Mouse (Mus musculus): ENCODE measurements around the gene Aurkb. TPM values are rescaled to one million over a fixed set of nuclear protein-coding genes. Genes with fewer than 3 reads are reported as not detected.

Gene Aurkb
- total and polyA plus RNA-seq, 2 experiments from 2014 or later = 12.5 to 13.9 TPM

DNA sequence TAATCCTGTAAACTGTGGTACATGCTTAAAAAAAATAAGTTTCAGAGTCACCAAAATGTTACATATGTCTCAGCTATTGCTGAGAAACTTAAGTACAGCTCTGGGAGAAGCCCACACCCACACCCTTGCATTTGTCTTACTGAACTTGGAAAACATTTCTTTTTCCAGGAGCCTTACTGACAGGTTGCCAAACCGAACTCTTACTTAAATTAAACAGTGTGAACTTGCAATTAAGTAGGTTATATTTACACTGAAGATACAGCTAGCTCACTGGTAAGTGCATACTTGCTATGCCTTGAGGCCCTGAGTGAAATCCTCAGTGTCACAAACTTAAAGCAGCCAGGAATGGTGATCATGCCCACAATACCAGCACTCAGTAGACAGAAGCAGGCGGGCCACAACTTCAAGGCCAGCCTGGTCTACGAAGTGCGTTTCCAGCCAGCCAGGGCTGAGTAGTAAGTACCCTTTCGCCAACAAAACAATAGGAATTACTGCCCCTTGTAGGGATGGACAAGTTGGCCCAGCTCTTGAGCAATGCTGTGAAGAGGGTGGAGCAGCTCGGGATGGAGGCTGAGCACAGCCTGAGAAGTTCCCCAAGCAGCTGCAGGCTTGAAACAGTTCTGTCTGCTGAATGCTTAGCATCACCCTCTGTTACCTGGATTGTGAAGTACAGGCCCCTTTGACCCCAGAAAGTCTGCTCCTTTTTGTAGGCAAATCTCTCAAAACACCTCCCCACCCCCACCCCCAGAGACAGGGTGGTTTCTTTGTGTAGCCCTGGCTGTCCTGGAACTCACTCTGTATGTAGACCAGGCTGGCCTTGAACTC lies 28.7 kb downstream of the Aurkb start:
- no peaks in the 10 kb centered on the region for H3K27me3 ChIP-seq (ENCODE audit: insufficient read depth, low read length)
- H3K4me2 ChIP-seq (ENCODE audit: low read depth) = no peak overlapping the region
- no peak overlapping the region for H3K4me3 ChIP-seq (ENCODE audit: low read depth, low read length)
- peaks cover 12% of the 10 kb centered on the region for H3K4me1 ChIP-seq (ENCODE audit: insufficient read depth)
- H3K9me3 ChIP-seq (ENCODE audit: low read length) = no peaks in the 10 kb centered on the region
- no peak overlapping the region for H3K9ac ChIP-seq
- no peak for TF ChIP-seq CTCF (IDR thresholded peaks at IDR 0.05; ENCODE audit: low read depth)
- peak overlapping the region; percentile 24 for H3K27ac ChIP-seq (ENCODE audit: low read depth, low read length)
- DNase-seq = no peak
- H3K36me3 ChIP-seq (ENCODE audit: insufficient read depth) = no peaks in the 10 kb centered on the region
- WGBS = 38% methylated on average over 6 of the region's 6 CpGs
- no peak for ATAC-seq

DNA sequence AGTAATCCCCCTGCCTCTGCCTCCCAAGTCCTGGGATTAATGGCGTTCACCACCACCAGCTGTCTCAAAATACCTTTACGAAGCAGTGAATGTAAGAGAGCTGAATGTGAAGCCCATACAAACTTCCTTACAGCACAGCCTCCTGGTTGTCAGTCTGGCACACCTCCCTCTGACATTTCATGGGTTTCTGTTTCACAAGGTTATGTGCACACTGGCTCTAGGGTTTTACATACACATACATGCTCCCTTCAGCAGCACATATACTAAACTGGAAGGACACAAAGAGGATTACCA lies 29.3 kb downstream of the Aurkb start:
- H3K27me3 ChIP-seq (ENCODE audit: insufficient read depth, low read length) = no peaks in the 10 kb centered on the region
- H3K4me3 ChIP-seq (ENCODE audit: low read depth, low read length) = no peak overlapping the region
- DNase-seq (no peak), ATAC-seq (no peak)
- no peak overlapping the region for H3K9ac ChIP-seq
- whole genome bisulfite sequencing = 44% methylated on average over 2 of the region's 2 CpGs
- no peaks in the 10 kb centered on the region for H3K36me3 ChIP-seq (ENCODE audit: insufficient read depth)
- no peak overlapping the region for H3K4me2 ChIP-seq (ENCODE audit: low read depth)
- TF ChIP-seq CTCF (IDR thresholded peaks at IDR 0.05; ENCODE audit: low read depth) = no peak
- H3K27ac ChIP-seq (ENCODE audit: low read depth, low read length) = no peak overlapping the region
- peaks cover 12% of the 10 kb centered on the region for H3K4me1 ChIP-seq (ENCODE audit: insufficient read depth)
- no peaks in the 10 kb centered on the region for H3K9me3 ChIP-seq (ENCODE audit: low read length)

- Histone ChIP-seq H3K9ac (no peak overlapping the region), H3K4me1 (ENCODE audit: insufficient read depth) (peaks cover 12% of the 10 kb centered on the region), H3K36me3 (ENCODE audit: insufficient read depth) (no peaks in the 10 kb centered on the region), H3K4me2 (ENCODE audit: low read depth) (no peak overlapping the region), H3K27me3 (ENCODE audit: insufficient read depth, low read length) (no peaks in the 10 kb centered on the region), H3K4me3 (ENCODE audit: low read depth, low read length) (no peak overlapping the region), H3K27ac (ENCODE audit: low read depth, low read length) (no peak overlapping the region), H3K9me3 (ENCODE audit: low read length) (no peaks in the 10 kb centered on the region)
- 50% methylated on average over 8 of the region's 9 CpGs for WGBS
- DNase-seq (no peak), ATAC-seq (no peak)
- TF ChIP-seq CTCF (IDR thresholded peaks at IDR 0.05; ENCODE audit: low read depth) = no peak
These were observed 30.5 kb downstream of the Aurkb start for GRCm38 (mm10) chr11:69075764-69076479.

GRCm38 (mm10) chr11:69076572-69076971 lies 31.1 kb downstream of the Aurkb start:
- no peak overlapping the region for H3K9ac ChIP-seq

GRCm38 (mm10) chr11:69077316-69077715 lies 31.9 kb downstream of the Aurkb start:
- H3K36me3 ChIP-seq (ENCODE audit: insufficient read depth) = no peaks in the 10 kb centered on the region
- no peaks in the 10 kb centered on the region for H3K9me3 ChIP-seq (ENCODE audit: low read length)
- no peak overlapping the region for H3K27ac ChIP-seq (ENCODE audit: low read depth, low read length)
- no peak overlapping the region for H3K4me2 ChIP-seq (ENCODE audit: low read depth)
- H3K9ac ChIP-seq = no peak overlapping the region
- WGBS = 90% methylated on average over 9 of the region's 9 CpGs
- ATAC-seq (no peak), DNase-seq (no peak)
- H3K4me1 ChIP-seq (ENCODE audit: insufficient read depth) = peaks cover under 1% of the 10 kb centered on the region; the same call in 1 of the 2 replicates
- no peak overlapping the region for H3K4me3 ChIP-seq (ENCODE audit: low read depth, low read length)
- H3K27me3 ChIP-seq (ENCODE audit: insufficient read depth, low read length) = no peaks in the 10 kb centered on the region
- no peak for TF ChIP-seq CTCF (IDR thresholded peaks at IDR 0.05; ENCODE audit: low read depth)

More at GRCm38 (mm10) chr11:69076572-69076971, 31.1 kb downstream of the Aurkb start:
- no peak overlapping the region for H3K4me2 ChIP-seq (ENCODE audit: low read depth)
- no peak overlapping the region for H3K4me3 ChIP-seq (ENCODE audit: low read depth, low read length)
- 30% methylated on average over 5 of the region's 5 CpGs for WGBS
- H3K36me3 ChIP-seq (ENCODE audit: insufficient read depth) = no peaks in the 10 kb centered on the region
- H3K4me1 ChIP-seq (ENCODE audit: insufficient read depth) = peaks cover 7% of the 10 kb centered on the region
- no peaks in the 10 kb centered on the region for H3K27me3 ChIP-seq (ENCODE audit: insufficient read depth, low read length)
- H3K9me3 ChIP-seq (ENCODE audit: low read length) = no peaks in the 10 kb centered on the region
- DNase-seq (no peak), ATAC-seq (no peak)
- no peak for TF ChIP-seq CTCF (IDR thresholded peaks at IDR 0.05; ENCODE audit: low read depth)
- no peak overlapping the region for H3K27ac ChIP-seq (ENCODE audit: low read depth, low read length)

DNA sequence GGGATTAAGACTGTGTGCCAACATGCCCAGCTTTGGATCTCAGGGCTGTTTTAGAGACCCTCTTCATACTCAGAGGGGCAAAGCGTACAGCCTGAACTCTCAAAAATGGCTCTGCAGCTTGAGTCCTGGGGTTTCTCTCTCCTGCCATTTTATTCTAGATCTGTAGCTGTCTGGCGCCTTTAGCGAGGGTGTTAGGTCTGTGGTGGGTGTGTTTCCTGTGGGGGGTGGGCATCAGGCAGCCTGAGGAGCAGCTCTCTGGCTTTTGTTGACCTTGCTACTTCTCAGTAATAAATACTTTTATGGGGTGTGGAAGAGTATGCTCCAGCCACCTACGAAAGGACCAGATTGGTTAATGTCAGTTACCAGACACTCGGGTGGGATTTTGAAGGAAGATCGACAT lies 32.6 kb downstream of the Aurkb start:
- WGBS = 84% methylated on average over 6 of the region's 6 CpGs
- H3K4me3 ChIP-seq (ENCODE audit: low read depth, low read length) = no peak overlapping the region
- no peak for TF ChIP-seq CTCF (IDR thresholded peaks at IDR 0.05; ENCODE audit: low read depth)
- H3K27ac ChIP-seq (ENCODE audit: low read depth, low read length) = no peak overlapping the region
- no peaks in the 10 kb centered on the region for H3K9me3 ChIP-seq (ENCODE audit: low read length)
- no peak for ATAC-seq
- DNase-seq = no peak
- H3K9ac ChIP-seq = no peak overlapping the region
- H3K4me1 ChIP-seq (ENCODE audit: insufficient read depth) = no peaks in the 10 kb centered on the region
- H3K36me3 ChIP-seq (ENCODE audit: insufficient read depth) = no peaks in the 10 kb centered on the region
- no peak overlapping the region for H3K4me2 ChIP-seq (ENCODE audit: low read depth)
- H3K27me3 ChIP-seq (ENCODE audit: insufficient read depth, low read length) = no peaks in the 10 kb centered on the region

DNA sequence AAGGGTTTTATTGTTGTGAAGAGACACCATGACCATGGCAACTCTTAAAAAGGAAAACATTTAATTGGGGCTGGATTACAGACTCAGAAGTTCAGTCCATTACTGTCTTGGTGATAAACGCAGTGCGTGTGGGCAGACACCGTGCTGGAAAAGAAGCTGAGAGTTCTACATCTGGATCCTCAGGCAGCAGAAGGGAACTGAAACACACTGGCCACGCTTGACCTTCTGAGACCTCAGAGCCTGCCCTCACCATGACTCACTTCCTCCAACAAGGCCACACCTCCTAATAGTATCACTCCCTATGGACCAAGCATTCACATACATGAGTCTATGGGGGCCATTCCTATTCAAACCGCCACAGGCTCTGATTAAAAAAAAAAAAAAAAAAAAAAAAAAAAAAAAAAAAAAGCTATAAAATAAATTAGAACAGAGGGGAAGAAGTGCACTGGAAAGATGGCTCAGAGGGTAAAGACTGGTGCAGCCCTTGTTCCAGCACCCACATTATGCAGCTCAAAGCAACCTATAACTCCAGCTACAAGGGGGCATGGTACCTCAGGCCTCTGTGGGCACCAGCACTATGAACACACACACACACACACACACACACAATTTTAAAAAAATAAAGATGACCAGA lies 33.5 kb downstream of the Aurkb start:
- TF ChIP-seq CTCF (IDR thresholded peaks at IDR 0.05; ENCODE audit: low read depth) = no peak

More for the DNA sequence above, 33.5 kb downstream of the Aurkb start:
- no peaks in the 10 kb centered on the region for H3K27me3 ChIP-seq (ENCODE audit: insufficient read depth, low read length)
- H3K4me1 ChIP-seq (ENCODE audit: insufficient read depth) = no peaks in the 10 kb centered on the region
- no peak overlapping the region for H3K4me2 ChIP-seq (ENCODE audit: low read depth)
- no peaks in the 10 kb centered on the region for H3K36me3 ChIP-seq (ENCODE audit: insufficient read depth)
- H3K9ac ChIP-seq = no peak overlapping the region
- WGBS = 85% methylated on average over 5 of the region's 5 CpGs
- H3K9me3 ChIP-seq (ENCODE audit: low read length) = no peaks in the 10 kb centered on the region
- DNase-seq = no peak
- no peak for ATAC-seq
- no peak overlapping the region for H3K4me3 ChIP-seq (ENCODE audit: low read depth, low read length)
- no peak overlapping the region for H3K27ac ChIP-seq (ENCODE audit: low read depth, low read length)

Data from forebrain, postnatal 0 days (tissue).